Mouse (Mus musculus) forebrain, embryonic 12.5 days (tissue): Measurements from ENCODE around the gene Sec14l3. TPM values are rescaled to one million over a fixed set of nuclear protein-coding genes. Genes with fewer than 3 reads are reported as not detected.
A peak's percentile ranks its signal among the peaks of the same experiment; 100 is the strongest.

Source experiments
- ATAC-seq: fragments of 200-750 bp; cut with Nextera tagmentation; 2 replicates; pipeline ENCODE4 v1.8.0; 2017; ENCODE audit warnings: moderate TSS enrichment; ENCODE audit not compliant: low FRiP score
- H3K27ac ChIP-seq: fragments of 300-500 bp; sonication (generic); 2 replicates; pipeline ENCODE4 v1.5.1; 2016; ENCODE audit warnings: mild to moderate bottlenecking
- H3K27me3 ChIP-seq: fragments of 300-500 bp; sonication (generic); 2 replicates; pipeline ENCODE4 v1.6.1; 2016; ENCODE audit warnings: mild to moderate bottlenecking
- H3K36me3 ChIP-seq: fragments of 300-500 bp; sonication (generic); replicated peaks from 2 replicates; pipeline ENCODE4 v1.6.1; 2016; ENCODE audit warnings: mild to moderate bottlenecking
- H3K4me1 ChIP-seq: fragments of 300-500 bp; sonication (generic); 2 replicates; pipeline ENCODE4 v1.6.1; 2016
- H3K4me2 ChIP-seq: fragments of 300-500 bp; sonication (generic); 2 replicates; pipeline ENCODE4 v1.6.1; 2016; ENCODE audit warnings: mild to moderate bottlenecking, moderate library complexity
- H3K4me3 ChIP-seq: fragments of 300-500 bp; sonication (generic); replicated peaks from 2 replicates; pipeline ENCODE4 v1.5.1; 2016; ENCODE audit warnings: mild to moderate bottlenecking
- H3K9ac ChIP-seq: fragments of 300-500 bp; sonication (generic); 2 replicates; pipeline ENCODE4 v1.6.1; 2016; ENCODE audit warnings: mild to moderate bottlenecking
- H3K9me3 ChIP-seq: fragments of 300-500 bp; sonication (generic); 2 replicates; pipeline ENCODE4 v1.6.1; 2016
- WGBS: fragments of 180-500 bp; shearing (Covaris S2); methylation state at CpG from one replicate; pipeline ENCODE4 v1.1.7; 2016; 5-methylcytosine and 5-hydroxymethylcytosine counted together
- polyA plus RNA-seq: library from polyadenylated mRNA; unstranded; fragments of >200 nt; fragmentation: Nextera tagmentation; extraction: Ambion mirVana; gene quantifications from 2 replicates; pipeline ENCODE4 v1.2.1, GENCODE M21; 2016

Sec14l3 gene
- polyA plus RNA-seq, 1 experiment from 2014 or later = 0.26 TPM

GRCm38 (mm10) chr11:4062981-4063380 is 1.7 kb upstream of the Sec14l3 start:
- H3K36me3 ChIP-seq = no peaks in the 10 kb centered on the region
- no peak overlapping the region for H3K4me2 ChIP-seq
- H3K27me3 ChIP-seq = no peaks in the 10 kb centered on the region
- H3K27ac ChIP-seq = no peak overlapping the region
- ATAC-seq = no peak
- no peaks in the 10 kb centered on the region for H3K9me3 ChIP-seq
- no peaks in the 10 kb centered on the region for H3K4me1 ChIP-seq
- WGBS = 19% methylated on average over 6 of the region's 6 CpGs
- H3K4me3 ChIP-seq = no peak overlapping the region
- H3K9ac ChIP-seq = no peak overlapping the region

- Histone ChIP-seq H3K9ac (no peak overlapping the region), H3K27me3 (no peaks in the 10 kb centered on the region), H3K27ac (no peak overlapping the region), H3K4me3 (no peak overlapping the region), H3K4me2 (no peak overlapping the region), H3K36me3 (no peaks in the 10 kb centered on the region), H3K4me1 (no peaks in the 10 kb centered on the region), H3K9me3 (no peaks in the 10 kb centered on the region)
- no peak for ATAC-seq
- WGBS = 84% methylated on average over 1 of the region's 1 CpGs
These were observed 5.0 kb downstream of the Sec14l3 start for GRCm38 (mm10) chr11:4069664-4070063.

- Histone ChIP-seq H3K36me3 (no peaks in the 10 kb centered on the region), H3K27me3 (0 out of 2 replicates have a peak, but pooled peaks cover 4% of the 10 kb centered on the region), H3K27ac (no peak overlapping the region), H3K9me3 (no peaks in the 10 kb centered on the region), H3K4me3 (no peak overlapping the region), H3K4me2 (no peak overlapping the region), H3K9ac (no peak overlapping the region), H3K4me1 (no peaks in the 10 kb centered on the region)
- 10% methylated on average over 8 of the region's 8 CpGs for WGBS
- ATAC-seq = no peak
These were observed 12.0 kb downstream of the Sec14l3 start for GRCm38 (mm10) chr11:4076633-4077032.

- Histone ChIP-seq H3K36me3 (no peaks in the 10 kb centered on the region), H3K9ac (no peak overlapping the region), H3K9me3 (no peaks in the 10 kb centered on the region), H3K4me1 (no peaks in the 10 kb centered on the region), H3K27me3 (0 out of 2 replicates have a peak, but pooled peaks cover 4% of the 10 kb centered on the region), H3K27ac (no peak overlapping the region), H3K4me2 (no peak overlapping the region), H3K4me3 (no peak overlapping the region)
- no peak for ATAC-seq
- 86% methylated on average over 7 of the region's 7 CpGs for WGBS
These were observed 13.8 kb downstream of the Sec14l3 start for GRCm38 (mm10) chr11:4078267-4078933.

GRCm38 (mm10) chr11:4080219-4080618 is 15.6 kb downstream of the Sec14l3 start:
- no peaks in the 10 kb centered on the region for H3K4me1 ChIP-seq
- ATAC-seq = no peak
- no peak overlapping the region for H3K9ac ChIP-seq
- H3K27me3 ChIP-seq = 0 out of 2 replicates have a peak, but pooled peaks cover 4% of the 10 kb centered on the region
- no peaks in the 10 kb centered on the region for H3K36me3 ChIP-seq
- H3K4me3 ChIP-seq = no peak overlapping the region
- H3K27ac ChIP-seq = no peak overlapping the region
- no peak overlapping the region for H3K4me2 ChIP-seq
- WGBS = 8% methylated on average over 4 of the region's 4 CpGs
- no peaks in the 10 kb centered on the region for H3K9me3 ChIP-seq

GRCm38 (mm10) chr11:4083316-4084078 is 18.9 kb downstream of the Sec14l3 start:
- Histone ChIP-seq H3K9ac (no peak overlapping the region), H3K4me1 (0 out of 2 replicates have a peak, but pooled peaks cover 3% of the 10 kb centered on the region), H3K4me3 (no peak overlapping the region), H3K36me3 (no peaks in the 10 kb centered on the region), H3K27ac (no peak overlapping the region), H3K4me2 (no peak overlapping the region), H3K9me3 (no peaks in the 10 kb centered on the region), H3K27me3 (0 out of 2 replicates have a peak, but pooled peaks cover 4% of the 10 kb centered on the region)
- WGBS = 26% methylated on average over 5 of the region's 5 CpGs
- ATAC-seq = 0 out of 2 replicates have a peak, but pooled peaks have one; percentile 39

- Histone ChIP-seq H3K4me1 (0 out of 2 replicates have a peak, but pooled peaks cover 3% of the 10 kb centered on the region), H3K27ac (no peak overlapping the region), H3K9ac (no peak overlapping the region), H3K4me2 (no peak overlapping the region), H3K27me3 (no peaks in the 10 kb centered on the region), H3K36me3 (peaks cover 6% of the 10 kb centered on the region), H3K9me3 (no peaks in the 10 kb centered on the region), H3K4me3 (no peak overlapping the region)
- no peak for ATAC-seq
- 60% methylated on average over 1 of the region's 1 CpGs for WGBS
These were observed 21.6 kb downstream of the Sec14l3 start for GRCm38 (mm10) chr11:4086246-4086645.

GRCm38 (mm10) chr11:4087267-4087666 is 22.6 kb downstream of the Sec14l3 start:
- WGBS = 61% methylated on average over 2 of the region's 2 CpGs
- H3K9ac ChIP-seq = no peak overlapping the region
- no peak overlapping the region for H3K4me2 ChIP-seq
- no peak overlapping the region for H3K4me3 ChIP-seq
- no peak for ATAC-seq
- 0 out of 2 replicates have a peak, but pooled peaks cover 3% of the 10 kb centered on the region for H3K4me1 ChIP-seq
- no peaks in the 10 kb centered on the region for H3K27me3 ChIP-seq
- H3K27ac ChIP-seq = no peak overlapping the region
- H3K36me3 ChIP-seq = peaks cover 16% of the 10 kb centered on the region
- no peaks in the 10 kb centered on the region for H3K9me3 ChIP-seq

- Histone ChIP-seq H3K36me3 (peaks cover 16% of the 10 kb centered on the region), H3K27ac (no peak overlapping the region), H3K27me3 (no peaks in the 10 kb centered on the region), H3K9ac (no peak overlapping the region), H3K9me3 (no peaks in the 10 kb centered on the region), H3K4me2 (0 out of 2 replicates have a peak overlapping the region, but pooled peaks have one; percentile 81), H3K4me3 (peak overlapping the region; percentile 58; the same call in 1 of the 2 replicates), H3K4me1 (peaks cover 32% of the 10 kb centered on the region)
- no peak for ATAC-seq
- WGBS = 86% methylated on average over 18 of the region's 18 CpGs
These were observed 29.1 kb downstream of the Sec14l3 start for GRCm38 (mm10) chr11:4093459-4094377.

GRCm38 (mm10) chr11:4094378-4095170 is 29.9 kb downstream of the Sec14l3 start:
- H3K36me3 ChIP-seq = peaks cover 16% of the 10 kb centered on the region
- WGBS = 4% methylated on average over 21 of the region's 24 CpGs
- H3K9ac ChIP-seq = peak overlapping the region; percentile 56
- H3K9me3 ChIP-seq = no peaks in the 10 kb centered on the region
- no peak for ATAC-seq
- H3K4me1 ChIP-seq = peaks cover 32% of the 10 kb centered on the region
- peak overlapping the region; percentile 58 for H3K4me3 ChIP-seq
- no peaks in the 10 kb centered on the region for H3K27me3 ChIP-seq
- H3K4me2 ChIP-seq = peak overlapping the region; percentile 81
- peak overlapping the region; percentile 67 for H3K27ac ChIP-seq
